Mouse (Mus musculus) kidney, adult 2 months (tissue): ENCODE data around the gene Btnl10.

Source experiments
- CTCF ChIP-seq: fragments of 200-500 bp; conservative IDR thresholded peaks from 2 replicates; pipeline ENCODE4 v1.5.1; 2011; ENCODE audit warnings: low read depth, mild to moderate bottlenecking, control low read depth, low read length, moderate library complexity, mixed read lengths; ENCODE audit not compliant: insufficient read depth, insufficient read length
- POLR2A ChIP-seq: fragments of 200-500 bp; IDR thresholded peaks from one replicate; pipeline ENCODE4 v1.6.1; 2011; ENCODE audit warnings: low read depth, low read length, control low read depth

- TF ChIP-seq CTCF (no peak), POLR2A (no peak)
These were observed 43.9 kb downstream of the Btnl10 start for GRCm38 (mm10) chr11:58961364-58962177.
